Mouse (Mus musculus) embryonic facial prominence, embryonic 12.5 days (tissue): ENCODE data around the gene Fbxo22. TPM values are rescaled to one million over a fixed set of nuclear protein-coding genes. Genes with fewer than 3 reads are reported as not detected.
"Not testable (repeated sequence)": the region's sequence is repeated elsewhere in the genome, so short reads cannot be mapped to it uniquely, and the experiment has no call there.

Source experiments
- ATAC-seq: fragments of 200-750 bp; cut with Nextera tagmentation; 2 replicates; pipeline ENCODE4 v1.8.0; 2017; ENCODE audit not compliant: insufficient number of reproducible peaks, insufficient read depth, low FRiP score, low TSS enrichment
- H3K27ac ChIP-seq: fragments of 300-500 bp; sonication (generic); 2 replicates; pipeline ENCODE4 v1.5.1; 2016; ENCODE audit warnings: mild to moderate bottlenecking
- H3K27me3 ChIP-seq: fragments of 300-500 bp; sonication (generic); 2 replicates; pipeline ENCODE4 v1.6.1; 2016; ENCODE audit warnings: mild to moderate bottlenecking, moderate library complexity
- H3K36me3 ChIP-seq: fragments of 300-500 bp; sonication (generic); 2 replicates; pipeline ENCODE4 v1.6.1; 2016; ENCODE audit warnings: mild to moderate bottlenecking
- H3K4me1 ChIP-seq: fragments of 300-500 bp; sonication (generic); 2 replicates; pipeline ENCODE4 v1.6.1; 2016
- H3K4me2 ChIP-seq: fragments of 300-500 bp; sonication (generic); replicated peaks from 2 replicates; pipeline ENCODE4 v1.6.1; 2016; ENCODE audit warnings: mild to moderate bottlenecking, moderate library complexity
- H3K4me3 ChIP-seq: fragments of 300-500 bp; sonication (generic); 2 replicates; pipeline ENCODE4 v1.5.1; 2016; ENCODE audit warnings: mild to moderate bottlenecking
- H3K9ac ChIP-seq: fragments of 300-500 bp; sonication (generic); 2 replicates; pipeline ENCODE4 v1.6.1; 2016; ENCODE audit warnings: mild to moderate bottlenecking, moderate library complexity
- H3K9me3 ChIP-seq: fragments of 300-500 bp; sonication (generic); 2 replicates; pipeline ENCODE4 v1.6.1; 2016; ENCODE audit warnings: mild to moderate bottlenecking, moderate library complexity
- WGBS: fragments of 180-500 bp; shearing (Covaris S2); methylation state at CpG from one replicate; pipeline ENCODE4 v1.1.7; 2016; 5-methylcytosine and 5-hydroxymethylcytosine counted together
- polyA plus RNA-seq: library from polyadenylated mRNA; unstranded; fragments of >200 nt; fragmentation: Nextera tagmentation; extraction: Ambion mirVana; gene quantifications from 2 replicates; pipeline ENCODE4 v1.2.1, GENCODE M21; 2016

Fbxo22 gene
- polyA plus RNA-seq, 1 experiment from 2014 or later = 76.9 TPM

GRCm38 (mm10) chr9:55216078-55216477 is 7.4 kb downstream of the Fbxo22 start:
- Histone ChIP-seq H3K36me3 (peaks cover 75% of the 10 kb centered on the region), H3K4me3 (no peak overlapping the region), H3K4me1 (peaks cover 4% of the 10 kb centered on the region), H3K4me2 (no peak overlapping the region), H3K9ac (no peak overlapping the region), H3K27ac (no peak overlapping the region), H3K9me3 (no peaks in the 10 kb centered on the region), H3K27me3 (no peaks in the 10 kb centered on the region)
- ATAC-seq = no peak
- 79% methylated on average over 2 of the region's 2 CpGs for WGBS

GRCm38 (mm10) chr9:55217381-55217780 is 8.7 kb downstream of the Fbxo22 start:
- no peaks in the 10 kb centered on the region for H3K4me1 ChIP-seq
- H3K4me2 ChIP-seq = no peak overlapping the region
- H3K36me3 ChIP-seq = peaks cover 85% of the 10 kb centered on the region
- ATAC-seq = no peak
- H3K9ac ChIP-seq = no peak overlapping the region
- H3K27ac ChIP-seq = no peak overlapping the region
- 89% methylated on average over 3 of the region's 3 CpGs for WGBS
- no peaks in the 10 kb centered on the region for H3K27me3 ChIP-seq
- H3K4me3 ChIP-seq = no peak overlapping the region
- H3K9me3 ChIP-seq = no peaks in the 10 kb centered on the region

GRCm38 (mm10) chr9:55225165-55225737 is 16.5 kb downstream of the Fbxo22 start:
- Histone ChIP-seq H3K27me3 (no peaks in the 10 kb centered on the region), H3K27ac (no peak overlapping the region), H3K4me2 (no peak overlapping the region), H3K4me1 (no peaks in the 10 kb centered on the region), H3K36me3 (peaks cover 51% of the 10 kb centered on the region), H3K9me3 (no peaks in the 10 kb centered on the region), H3K9ac (no peak overlapping the region), H3K4me3 (no peak overlapping the region)
- 84% methylated on average over 7 of the region's 7 CpGs for WGBS
- ATAC-seq = no peak

GRCm38 (mm10) chr9:55226251-55226650 is 17.5 kb downstream of the Fbxo22 start:
- Histone ChIP-seq H3K36me3 (peaks cover 44% of the 10 kb centered on the region), H3K4me2 (no peak overlapping the region), H3K9ac (no peak overlapping the region), H3K4me1 (no peaks in the 10 kb centered on the region), H3K27me3 (no peaks in the 10 kb centered on the region), H3K27ac (no peak overlapping the region), H3K4me3 (no peak overlapping the region), H3K9me3 (no peaks in the 10 kb centered on the region)
- WGBS = 88% methylated on average over 3 of the region's 3 CpGs
- ATAC-seq = no peak

- ATAC-seq = no peak
- no peak overlapping the region for H3K4me2 ChIP-seq
Observed at GRCm38 (mm10) chr9:55228149-55228548, 19.4 kb downstream of the Fbxo22 start.

GRCm38 (mm10) chr9:55229010-55229409 is 20.3 kb downstream of the Fbxo22 start:
- H3K36me3 ChIP-seq = peaks cover 18% of the 10 kb centered on the region
- no peaks in the 10 kb centered on the region for H3K4me1 ChIP-seq
- H3K4me3 ChIP-seq = no peak overlapping the region
- H3K9me3 ChIP-seq = no peaks in the 10 kb centered on the region
- H3K9ac ChIP-seq = no peak overlapping the region
- H3K27ac ChIP-seq = no peak overlapping the region
- no peaks in the 10 kb centered on the region for H3K27me3 ChIP-seq
- WGBS = 70% methylated on average over 10 of the region's 10 CpGs
- ATAC-seq = no peak
- H3K4me2 ChIP-seq = no peak overlapping the region

More at GRCm38 (mm10) chr9:55228149-55228548, 19.4 kb downstream of the Fbxo22 start:
- Histone ChIP-seq H3K27ac (no peak overlapping the region), H3K36me3 (peaks cover 27% of the 10 kb centered on the region), H3K4me1 (no peaks in the 10 kb centered on the region), H3K9ac (no peak overlapping the region), H3K9me3 (no peaks in the 10 kb centered on the region), H3K4me3 (no peak overlapping the region), H3K27me3 (no peaks in the 10 kb centered on the region)
- WGBS = 93% methylated on average over 4 of the region's 4 CpGs

GRCm38 (mm10) chr9:55231544-55231943 is 22.8 kb downstream of the Fbxo22 start:
- no peak for ATAC-seq
- Histone ChIP-seq H3K4me2 (no peak overlapping the region), H3K9me3 (no peaks in the 10 kb centered on the region), H3K27me3 (no peaks in the 10 kb centered on the region), H3K27ac (no peak overlapping the region), H3K9ac (no peak overlapping the region), H3K4me3 (no peak overlapping the region), H3K36me3 (no peaks in the 10 kb centered on the region), H3K4me1 (no peaks in the 10 kb centered on the region)
- 65% methylated on average over 6 of the region's 6 CpGs for WGBS

GRCm38 (mm10) chr9:55232110-55232509 is 23.4 kb downstream of the Fbxo22 start:
- H3K9ac ChIP-seq = no peak overlapping the region
- WGBS = 92% methylated on average over 5 of the region's 5 CpGs
- H3K27ac ChIP-seq = no peak overlapping the region
- no peaks in the 10 kb centered on the region for H3K4me1 ChIP-seq
- no peak for ATAC-seq
- no peak overlapping the region for H3K4me2 ChIP-seq
- no peaks in the 10 kb centered on the region for H3K9me3 ChIP-seq
- no peaks in the 10 kb centered on the region for H3K36me3 ChIP-seq
- no peak overlapping the region for H3K4me3 ChIP-seq
- no peaks in the 10 kb centered on the region for H3K27me3 ChIP-seq

GRCm38 (mm10) chr9:55232586-55232985 is 23.9 kb downstream of the Fbxo22 start:
- H3K27me3 ChIP-seq = no peaks in the 10 kb centered on the region
- H3K9ac ChIP-seq = no peak overlapping the region
- H3K9me3 ChIP-seq = no peaks in the 10 kb centered on the region
- WGBS = 86% methylated on average over 7 of the region's 7 CpGs
- H3K4me2 ChIP-seq = no peak overlapping the region
- H3K36me3 ChIP-seq = no peaks in the 10 kb centered on the region
- H3K4me3 ChIP-seq = no peak overlapping the region
- no peak overlapping the region for H3K27ac ChIP-seq
- H3K4me1 ChIP-seq = no peaks in the 10 kb centered on the region
- ATAC-seq = no peak

- WGBS = 67% methylated on average over 11 of the region's 11 CpGs
- H3K9ac ChIP-seq, ATAC-seq, H3K27me3 ChIP-seq, H3K4me1 ChIP-seq, H3K4me3 ChIP-seq, H3K36me3 ChIP-seq, H3K27ac ChIP-seq, H3K9me3 ChIP-seq, H3K4me2 ChIP-seq: not testable (repeated sequence)
Observed at GRCm38 (mm10) chr9:55233076-55233475, 24.4 kb downstream of the Fbxo22 start.

- no peak overlapping the region for H3K4me3 ChIP-seq
- no peak for ATAC-seq
- no peaks in the 10 kb centered on the region for H3K36me3 ChIP-seq
- no peak overlapping the region for H3K9ac ChIP-seq
- H3K27ac ChIP-seq = no peak overlapping the region
- no peaks in the 10 kb centered on the region for H3K4me1 ChIP-seq
- no peaks in the 10 kb centered on the region for H3K27me3 ChIP-seq
- H3K4me2 ChIP-seq = no peak overlapping the region
- WGBS = 72% methylated on average over 13 of the region's 13 CpGs
- no peaks in the 10 kb centered on the region for H3K9me3 ChIP-seq
Observed at GRCm38 (mm10) chr9:55236235-55237165, 27.8 kb downstream of the Fbxo22 start.

- H3K4me2 ChIP-seq = no peak overlapping the region
- no peak for ATAC-seq
- H3K4me1 ChIP-seq = no peaks in the 10 kb centered on the region
- WGBS = 89% methylated on average over 5 of the region's 5 CpGs
- H3K4me3 ChIP-seq = no peak overlapping the region
- no peaks in the 10 kb centered on the region for H3K27me3 ChIP-seq
- H3K36me3 ChIP-seq = no peaks in the 10 kb centered on the region
- no peak overlapping the region for H3K9ac ChIP-seq
- H3K9me3 ChIP-seq = no peaks in the 10 kb centered on the region
- no peak overlapping the region for H3K27ac ChIP-seq
Observed at GRCm38 (mm10) chr9:55240852-55241251, 32.1 kb downstream of the Fbxo22 start.
